Mouse (Mus musculus): Measurements from ENCODE around the gene Hrh1.
A peak's percentile ranks its signal among the peaks of the same experiment; 100 is the strongest.

Gene Hrh1

GRCm38 (mm10) chr6:114407049-114407448, 9.3 kb downstream of the Hrh1 start:
- no peak for DNase-seq (ENCODE audit: low spot score)

GRCm38 (mm10) chr6:114408278-114408677, 10.5 kb downstream of the Hrh1 start:
- peak; percentile 25 for DNase-seq (ENCODE audit: low spot score)

GRCm38 (mm10) chr6:114411913-114412312, 14.2 kb downstream of the Hrh1 start:
- DNase-seq (ENCODE audit: low spot score): no peak

GRCm38 (mm10) chr6:114414510-114414909, 16.8 kb downstream of the Hrh1 start:
- no peak for DNase-seq (ENCODE audit: low spot score)

- DNase-seq (ENCODE audit: low spot score): no peak
Observed at GRCm38 (mm10) chr6:114418037-114418436, 20.3 kb downstream of the Hrh1 start.

GRCm38 (mm10) chr6:114421061-114421460, 23.3 kb downstream of the Hrh1 start:
- DNase-seq (ENCODE audit: low spot score): no peak

- no peak for DNase-seq (ENCODE audit: low spot score)
Observed at GRCm38 (mm10) chr6:114423051-114423676, 25.4 kb downstream of the Hrh1 start.

GRCm38 (mm10) chr6:114425343-114425742, 27.6 kb downstream of the Hrh1 start:
- DNase-seq (ENCODE audit: low spot score): no peak

- DNase-seq (ENCODE audit: low spot score): no peak
Observed at GRCm38 (mm10) chr6:114427641-114428040, 29.9 kb downstream of the Hrh1 start.

- DNase-seq (ENCODE audit: low spot score): no peak
Observed at GRCm38 (mm10) chr6:114428831-114429230, 31.1 kb downstream of the Hrh1 start.

- no peak for DNase-seq (ENCODE audit: low spot score)
Observed at GRCm38 (mm10) chr6:114432591-114432990, 34.9 kb downstream of the Hrh1 start.

GRCm38 (mm10) chr6:114434524-114434923, 36.8 kb downstream of the Hrh1 start:
- DNase-seq (ENCODE audit: low spot score): no peak

- DNase-seq (ENCODE audit: low spot score): peak; percentile 18
Observed at GRCm38 (mm10) chr6:114440302-114440701, 42.6 kb downstream of the Hrh1 start.

GRCm38 (mm10) chr6:114440788-114441453, 43.2 kb downstream of the Hrh1 start:
- no peak for DNase-seq (ENCODE audit: low spot score)

- no peak for DNase-seq (ENCODE audit: low spot score)
Observed at GRCm38 (mm10) chr6:114444247-114444844, 46.6 kb downstream of the Hrh1 start.

- no peak for DNase-seq (ENCODE audit: low spot score)
Observed at GRCm38 (mm10) chr6:114444976-114445375, 47.2 kb downstream of the Hrh1 start.

- no peak for DNase-seq (ENCODE audit: low spot score)
Observed at GRCm38 (mm10) chr6:114448888-114449287, 51.2 kb downstream of the Hrh1 start.

- DNase-seq (ENCODE audit: low spot score): no peak
Observed at GRCm38 (mm10) chr6:114455267-114455666, 57.5 kb downstream of the Hrh1 start.

- DNase-seq (ENCODE audit: low spot score): peak; percentile 34
Observed at GRCm38 (mm10) chr6:114456255-114457042, 58.7 kb downstream of the Hrh1 start.

- DNase-seq (ENCODE audit: low spot score): no peak
Observed at GRCm38 (mm10) chr6:114457299-114457698, 59.6 kb downstream of the Hrh1 start.

GRCm38 (mm10) chr6:114458191-114458590, 60.5 kb downstream of the Hrh1 start:
- DNase-seq (ENCODE audit: low spot score): no peak

GRCm38 (mm10) chr6:114459969-114460368, 62.2 kb downstream of the Hrh1 start:
- DNase-seq (ENCODE audit: low spot score): no peak

- peak; percentile 27 for DNase-seq (ENCODE audit: low spot score)
Observed at GRCm38 (mm10) chr6:114461536-114461935, 63.8 kb downstream of the Hrh1 start.
